Mouse (Mus musculus) lung, postnatal 0 days (tissue): Measurements from ENCODE around the gene Vmn1r214.

Experiments used
- CTCF ChIP-seq: IDR thresholded peaks from 2 replicates; pipeline ENCODE4 v1.5.1; 2016; ENCODE audit warnings: antibody characterized with exemption, mild to moderate bottlenecking
- EP300 ChIP-seq: IDR thresholded peaks from 2 replicates; pipeline ENCODE4 v1.6.1; 2016; ENCODE audit warnings: antibody characterized with exemption, mild to moderate bottlenecking, control low read depth

- TF ChIP-seq CTCF = no peak
- TF ChIP-seq EP300 = no peak
These were observed 27.6 kb downstream of the Vmn1r214 start for GRCm38 (mm10) chr13:23057778-23058177.
